Comparison of ENCODE assay signal across 8 mouse cellular contexts in genomic region chr11:102434406-102434805, GRCm38 (mm10). TPM values are rescaled to one million over a fixed set of nuclear protein-coding genes. Genes with fewer than 3 reads are reported as not detected.
A peak's percentile ranks its signal among the peaks of the same experiment; 100 is the strongest.
DNase-seq lines count a peak whose midpoint lies in the region; ATAC-seq lines count a peak whose summit lies in the region.

No protein-coding gene starts in this region.

- peak; percentile 90 for DNase-seq in CD4-positive, CD25-positive, alpha-beta regulatory T cell, adult 2 months (ENCODE audit: low read depth, low spot score)
- peak; percentile 74 for DNase-seq in adrenal gland, postnatal 4 days (ENCODE audit: low spot score in 2 of 2)
- DNase-seq in heart, postnatal 25 days (ENCODE audit: low spot score), result peak; percentile 65
- peak; percentile 83 to 93 for DNase-seq in layer of hippocampus, adult 8-10 months (ENCODE audit: low spot score in 2 of 2)
- DNase-seq in lung, postnatal 10 days, result peak; percentile 92
- DNase-seq in ovary, postnatal 14 days (ENCODE audit: low spot score), result peak; percentile 89
- DNase-seq in thymus, postnatal 0 days (ENCODE audit: low spot score), result peak; percentile 82

- peak; percentile 62 for ATAC-seq in erythroid progenitor cell, adult 5-6 weeks (replicated peaks; ENCODE audit: low FRiP score, poor library complexity, severe bottlenecking)

- intact Hi-C loops in heart, postnatal 25 days (cut with DNase I), result loop anchor here (5.0 kb wide), 1 partner anchor 217 kb away; no protein-coding TSS in a partner anchor

RNA-seq across cellular contexts. Expression of gene Grn, which starts 4.3 kb away (rescaled TPM):
- total RNA-seq in adrenal gland, postnatal 4 days (2021), result 100 to 1,000 TPM; 170 to 175 TPM
- 90.1 and 125 TPM in 2 replicates for total RNA-seq in erythroid progenitor cell, adult 5-6 weeks (2015; ENCODE audit: low replicate concordance)
- 38.5 and 49.9 TPM in 2 replicates for total RNA-seq in erythroid progenitor cell, adult 5-6 weeks (2017; ENCODE audit: low replicate concordance)
- total RNA-seq in heart, postnatal 25 days (2021), result 100 to 1,000 TPM; 101 to 104 TPM
- total RNA-seq in layer of hippocampus, adult 8-10 months (2022), result 100 to 1,000 TPM in 2 of 4 experiments, 10 to 100 TPM in 2; 61.9 to 191 (median 114) TPM
- polyA plus RNA-seq in thymus, postnatal 0 days (2015; fragmentation: Nextera tagmentation; extraction: Ambion mirVana), result 86.4 and 90.6 TPM in 2 replicates

RNA-seq across cellular contexts. Expression of gene Fam171a2, which starts 13.1 kb away (rescaled TPM):
- total RNA-seq in adrenal gland, postnatal 4 days (2021), result 10 to 100 TPM; 22.5 to 22.9 TPM
- not detected in 2 replicates for total RNA-seq in erythroid progenitor cell, adult 5-6 weeks (2015; ENCODE audit: low replicate concordance)
- total RNA-seq in erythroid progenitor cell, adult 5-6 weeks (2017; ENCODE audit: low replicate concordance), result not detected in 2 replicates
- total RNA-seq in heart, postnatal 25 days (2021), result 1 to 10 TPM; 5.8 to 6.5 TPM
- total RNA-seq in layer of hippocampus, adult 8-10 months (2022), result 10 to 100 TPM; 77.6 to 94.7 (median 85.7) TPM
- polyA plus RNA-seq in thymus, postnatal 0 days (2015; fragmentation: Nextera tagmentation; extraction: Ambion mirVana), result 0.42 and 0.79 TPM in 2 replicates

RNA-seq across cellular contexts. Expression of gene Slc25a39, which starts 26.7 kb away (rescaled TPM):
- total RNA-seq in adrenal gland, postnatal 4 days (2021), result 100 to 1,000 TPM; 254 to 261 TPM
- 211 and 271 TPM in 2 replicates for total RNA-seq in erythroid progenitor cell, adult 5-6 weeks (2015; ENCODE audit: low replicate concordance)
- total RNA-seq in erythroid progenitor cell, adult 5-6 weeks (2017; ENCODE audit: low replicate concordance), result 78.9 and 80.8 TPM in 2 replicates
- total RNA-seq in heart, postnatal 25 days (2021), result 100 to 1,000 TPM; 163 to 175 TPM
- 10 to 100 TPM; 62.0 to 72.4 (median 64.6) TPM for total RNA-seq in layer of hippocampus, adult 8-10 months (2022)
- polyA plus RNA-seq in thymus, postnatal 0 days (2015; fragmentation: Nextera tagmentation; extraction: Ambion mirVana), result 97.8 and 107 TPM in 2 replicates

RNA-seq across cellular contexts. Expression of gene Itga2b, which starts 35.5 kb away (rescaled TPM):
- total RNA-seq in adrenal gland, postnatal 4 days (2021), result 1 to 10 TPM; 6.1 to 8.4 TPM
- 4.2 and 15.9 TPM in 2 replicates for total RNA-seq in erythroid progenitor cell, adult 5-6 weeks (2015; ENCODE audit: low replicate concordance)
- 20.4 and 34.3 TPM in 2 replicates for total RNA-seq in erythroid progenitor cell, adult 5-6 weeks (2017; ENCODE audit: low replicate concordance)
- 1 to 10 TPM; 3.5 to 4.5 TPM for total RNA-seq in heart, postnatal 25 days (2021)
- 1 to 10 TPM; 1.1 to 3.2 (median 2.7) TPM for total RNA-seq in layer of hippocampus, adult 8-10 months (2022)
- polyA plus RNA-seq in thymus, postnatal 0 days (2015; fragmentation: Nextera tagmentation; extraction: Ambion mirVana), result 1.9 and 2.5 TPM in 2 replicates

RNA-seq across cellular contexts. Expression of gene Rundc3a, which starts 41.2 kb away (rescaled TPM):
- total RNA-seq in adrenal gland, postnatal 4 days (2021), result 10 to 100 TPM; 59.3 to 61.2 TPM
- total RNA-seq in erythroid progenitor cell, adult 5-6 weeks (2015; ENCODE audit: low replicate concordance), result not detected in 2 replicates
- not detected in 2 replicates for total RNA-seq in erythroid progenitor cell, adult 5-6 weeks (2017; ENCODE audit: low replicate concordance)
- not detected for total RNA-seq in heart, postnatal 25 days (2021)
- total RNA-seq in layer of hippocampus, adult 8-10 months (2022), result 100 to 1,000 TPM; 420 to 453 (median 428) TPM
- polyA plus RNA-seq in thymus, postnatal 0 days (2015; fragmentation: Nextera tagmentation; extraction: Ambion mirVana), result 1.1 and 1.4 TPM in 2 replicates

Comparison
In these comparisons a context has a peak if more than half of its experiments do, and no peak if none do; other contexts are left out.
1. Peak in every context shown above with its lines: DNase-seq and ATAC-seq.
2. RNA of gene Fam171a2, which starts 13.1 kb away (total RNA-seq): 77.6 to 94.7 TPM in layer of hippocampus, adult 8-10 months, 22.5 to 22.9 TPM in adrenal gland, postnatal 4 days and 5.8 to 6.5 TPM in heart, postnatal 25 days; not detected in erythroid progenitor cell, adult 5-6 weeks; every median in the first group is over 4 times any median in the second.